21 mouse cellular contexts compared by ENCODE assay signal in the genomic region with DNA sequence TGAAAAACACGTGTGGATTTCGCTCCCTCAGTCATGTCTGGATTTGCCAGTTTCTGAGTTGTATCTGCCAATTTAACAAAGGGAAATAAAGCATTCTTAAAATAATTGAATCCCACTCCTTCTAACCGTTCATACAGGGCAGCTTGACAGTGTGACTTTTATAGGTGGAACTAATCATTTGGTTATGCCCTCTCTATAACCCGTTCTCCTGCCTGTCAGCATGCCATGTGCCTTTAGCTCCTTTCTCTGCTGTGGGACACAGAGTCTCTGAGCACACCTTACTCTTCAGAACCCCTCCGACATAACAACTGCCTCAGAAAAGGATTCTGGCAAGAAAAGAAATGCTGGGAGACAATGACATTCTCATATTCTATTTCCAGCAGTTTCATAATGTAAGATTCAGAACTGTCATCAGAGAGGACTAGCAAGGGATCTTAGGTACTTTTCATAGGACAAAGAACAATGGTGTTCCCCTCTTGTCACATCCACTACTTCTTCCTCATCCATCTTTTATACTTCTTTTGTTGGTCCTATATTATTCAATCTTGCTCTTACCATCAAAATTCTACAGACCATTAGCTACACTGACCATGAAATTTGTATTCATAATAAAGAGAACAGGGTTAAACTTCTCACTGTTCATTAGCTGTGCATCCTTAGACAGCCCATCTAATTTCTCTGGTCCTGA. TPM values are rescaled to one million over a fixed set of nuclear protein-coding genes. Genes with fewer than 3 reads are reported as not detected.
DNase-seq lines count a peak whose midpoint lies in the region; ATAC-seq and TF ChIP-seq lines count a peak whose summit lies in the region.
"Had no signal": no experiment of that assay in that cellular context is flagged by ENCODE, and none has a peak within 500 bp of the region (broad histone marks: within the 10 kb centered on the region; RNA-seq: fewer than 3 reads in every experiment).

No protein-coding gene starts in this region.

- ATAC-seq in limb, embryonic 15.5 days (ENCODE audit: insufficient number of reproducible peaks, low FRiP score, low TSS enrichment, low read depth): no peak
- ATAC-seq in embryonic facial prominence, embryonic 14.5 days (ENCODE audit: low read depth): peak; percentile 62; the same call in 1 of the 2 replicates
- ATAC-seq in midbrain, embryonic 15.5 days (replicated peaks): 0 out of 2 replicates have a peak, but pooled peaks have one; percentile 39
- ATAC-seq: forebrain, embryonic 13.5 days had no signal

- TF ChIP-seq CTCF in brain, embryonic 14.5 days (IDR thresholded peaks at IDR 0.05; ENCODE audit: borderline replicate concordance, extremely low read depth, insufficient read depth, insufficient read length): no peak

- H3K9ac ChIP-seq in limb, embryonic 15.5 days: no peak overlapping the region
- no peak overlapping the region for H3K9ac ChIP-seq in embryonic facial prominence, embryonic 14.5 days (ENCODE audit: low read depth, low read length)
- H3K9ac ChIP-seq in midbrain, embryonic 15.5 days: no peak overlapping the region
- H3K9ac ChIP-seq: forebrain, embryonic 13.5 days; hindbrain, embryonic 14.5 days; liver, embryonic 13.5 days; lung, embryonic 14.5 days had no signal

- H3K27me3 ChIP-seq in limb, embryonic 15.5 days: no peaks in the 10 kb centered on the region
- no peaks in the 10 kb centered on the region for H3K27me3 ChIP-seq in limb, embryonic 10.5 days (ENCODE audit: low read depth, poor library complexity, severe bottlenecking)
- H3K27me3 ChIP-seq in embryonic facial prominence, embryonic 14.5 days (replicated peaks; ENCODE audit: control insufficient read depth, insufficient read depth, low read length): no peaks in the 10 kb centered on the region
- no peaks in the 10 kb centered on the region for H3K27me3 ChIP-seq in midbrain, embryonic 15.5 days (replicated peaks)
- H3K27me3 ChIP-seq: forebrain, embryonic 13.5 days; liver, embryonic 13.5 days had no signal

- H3K4me1 ChIP-seq in limb, embryonic 15.5 days: no peaks in the 10 kb centered on the region
- H3K4me1 ChIP-seq in limb, embryonic 10.5 days: no peaks in the 10 kb centered on the region
- no peaks in the 10 kb centered on the region for H3K4me1 ChIP-seq in embryonic facial prominence, embryonic 14.5 days (ENCODE audit: control insufficient read depth, insufficient read depth, low read length)
- H3K4me1 ChIP-seq in midbrain, embryonic 15.5 days: no peaks in the 10 kb centered on the region
- H3K4me1 ChIP-seq: forebrain, embryonic 13.5 days; liver, embryonic 13.5 days had no signal

- H3K27ac ChIP-seq in limb, embryonic 15.5 days: no peak overlapping the region
- H3K27ac ChIP-seq in limb, embryonic 10.5 days: no peak overlapping the region
- no peak overlapping the region for H3K27ac ChIP-seq in embryonic facial prominence, embryonic 14.5 days (replicated peaks; ENCODE audit: low read depth, low read length)
- H3K27ac ChIP-seq in midbrain, embryonic 15.5 days: no peak overlapping the region
- H3K27ac ChIP-seq: forebrain, embryonic 13.5 days; hindbrain, embryonic 14.5 days; liver, embryonic 13.5 days; macrophage had no signal

- no peak overlapping the region for H3K4me2 ChIP-seq in limb, embryonic 15.5 days
- no peak overlapping the region for H3K4me2 ChIP-seq in embryonic facial prominence, embryonic 14.5 days (ENCODE audit: low read depth, low read length)
- no peak overlapping the region for H3K4me2 ChIP-seq in midbrain, embryonic 15.5 days
- H3K4me2 ChIP-seq: forebrain, embryonic 13.5 days; hindbrain, embryonic 14.5 days; liver, embryonic 13.5 days; lung, embryonic 14.5 days had no signal

- H3K9me3 ChIP-seq in limb, embryonic 15.5 days: no peaks in the 10 kb centered on the region
- no peaks in the 10 kb centered on the region for H3K9me3 ChIP-seq in limb, embryonic 10.5 days (replicated peaks)
- H3K9me3 ChIP-seq in embryonic facial prominence, embryonic 14.5 days (ENCODE audit: control insufficient read depth, low read length): no peaks in the 10 kb centered on the region
- H3K9me3 ChIP-seq in midbrain, embryonic 15.5 days: no peaks in the 10 kb centered on the region
- H3K9me3 ChIP-seq: forebrain, embryonic 13.5 days; liver, embryonic 13.5 days had no signal

- DNase-seq in limb, embryonic 10.5 days (ENCODE audit: low spot score): no peak
- peak; percentile 5 for DNase-seq in brain, embryonic 14.5 days (ENCODE audit: low read depth)
- DNase-seq in embryonic facial prominence, embryonic 14.5 days (ENCODE audit: low spot score): peak; percentile 39
- DNase-seq in right cerebral cortex, postnatal 4 days: no peak
- no peak for DNase-seq in heart, adult 9 months (ENCODE audit: low spot score in 2 of 2)
- DNase-seq: cerebellum, adult 9-11 months; gastrocnemius, postnatal 36 days; kidney, adult 9 months; kidney, postnatal 25 days; liver, embryonic 13.5 days; lung, embryonic 14.5 days; thymus, postnatal 25 days had no signal

- H3K36me3 ChIP-seq in limb, embryonic 15.5 days: no peaks in the 10 kb centered on the region
- no peaks in the 10 kb centered on the region for H3K36me3 ChIP-seq in limb, embryonic 10.5 days
- H3K36me3 ChIP-seq in embryonic facial prominence, embryonic 14.5 days (ENCODE audit: control insufficient read depth, insufficient read depth, low read length): no peaks in the 10 kb centered on the region
- H3K36me3 ChIP-seq in midbrain, embryonic 15.5 days (replicated peaks): no peaks in the 10 kb centered on the region
- H3K36me3 ChIP-seq: liver, embryonic 13.5 days had no signal

- no peak for TF ChIP-seq POLR2A in brain, embryonic 14.5 days (IDR thresholded peaks at IDR 0.05; ENCODE audit: borderline replicate concordance, extremely low read depth, insufficient read depth, insufficient read length, poor library complexity, severe bottlenecking)

- H3K4me3 ChIP-seq in limb, embryonic 15.5 days: peak overlapping the region; percentile 20
- H3K4me3 ChIP-seq in limb, embryonic 10.5 days: no peak overlapping the region
- H3K4me3 ChIP-seq in embryonic facial prominence, embryonic 14.5 days (ENCODE audit: low read depth, low read length): no peak overlapping the region
- H3K4me3 ChIP-seq in midbrain, embryonic 15.5 days: no peak overlapping the region
- H3K4me3 ChIP-seq: erythroblast, embryonic 14.5 days; forebrain, embryonic 13.5 days; liver, embryonic 13.5 days had no signal

- WGBS in limb, embryonic 15.5 days: 45% methylated on average over 5 of the region's 5 CpGs
- WGBS in limb, embryonic 10.5 days: 78% methylated on average over 5 of the region's 5 CpGs
- WGBS in embryonic facial prominence, embryonic 14.5 days: 42% methylated on average over 5 of the region's 5 CpGs
- 34% methylated on average over 5 of the region's 5 CpGs for WGBS in midbrain, embryonic 15.5 days

RNA-seq across cellular contexts. Expression of a gene that starts 18.3 kb away (rescaled TPM):
- 21.5 and 26.7 TPM in 2 replicates for polyA plus RNA-seq in limb, embryonic 15.5 days (2015; fragmentation: Nextera tagmentation; extraction: Ambion mirVana)
- polyA plus RNA-seq in limb, embryonic 10.5 days (2016; fragmentation: Nextera tagmentation; extraction: Ambion mirVana): 0.13 TPM in 1 of 2 replicates, not detected in the other
- polyA plus RNA-seq in brain, embryonic 14.5 days (2012; rRNA removed): 0.16 and 0.40 TPM in 2 replicates
- polyA plus RNA-seq in embryonic facial prominence, embryonic 14.5 days (2014; fragmentation: Nextera tagmentation; extraction: Ambion mirVana): 2.2 and 3.2 TPM in 2 replicates
- not detected in 2 replicates for polyA plus RNA-seq in midbrain, embryonic 15.5 days (2015; fragmentation: Nextera tagmentation; extraction: Ambion mirVana)
- polyA plus RNA-seq: cortical plate, adult 2 months; heart, postnatal 0 days; hindbrain, embryonic 14.5 days; intestine, embryonic 14.5 days had no signal

Comparison
In these comparisons a context has a peak if more than half of its experiments do, and no peak if none do; other contexts are left out.
1. DNase-seq: peak in brain, embryonic 14.5 days (single experiment) and embryonic facial prominence, embryonic 14.5 days (single experiment); none in limb, embryonic 10.5 days (single experiment), right cerebral cortex, postnatal 4 days (single experiment) and heart, adult 9 months (0 of 2).